Mouse (Mus musculus) forebrain, postnatal 0 days (tissue): ENCODE results near the gene Uqcrq. TPM values are rescaled to one million over a fixed set of nuclear protein-coding genes. Genes with fewer than 3 reads are reported as not detected.

ENCODE experiments used
- ATAC-seq: fragments of 200-750 bp; cut with Nextera tagmentation; 2 replicates; pipeline ENCODE4 v1.8.0; 2017; ENCODE audit warnings: mild to moderate bottlenecking, moderate library complexity
- DNase-seq: peaks from one replicate; pipeline ENCODE4 v3.0.0-alpha.2; 2015
- H3K27ac ChIP-seq: fragments of 300-500 bp; sonication (generic); 2 replicates; pipeline ENCODE4 v1.5.1; 2014; ENCODE audit warnings: low read depth, mild to moderate bottlenecking, antibody characterized with exemption, low read length, moderate library complexity, mixed read lengths
- H3K27me3 ChIP-seq: fragments of 300-500 bp; sonication (generic); 2 replicates; pipeline ENCODE4 v1.6.1; 2014; ENCODE audit warnings: mild to moderate bottlenecking, low read length, mixed read lengths; ENCODE audit not compliant: insufficient read depth
- H3K36me3 ChIP-seq: fragments of 300-500 bp; sonication (generic); 2 replicates; pipeline ENCODE4 v1.6.1; 2014; ENCODE audit warnings: mild to moderate bottlenecking, moderate library complexity; ENCODE audit not compliant: insufficient read depth
- H3K4me1 ChIP-seq: fragments of 300-500 bp; sonication (generic); 2 replicates; pipeline ENCODE4 v1.6.1; 2014; ENCODE audit warnings: antibody characterized with exemption; ENCODE audit not compliant: insufficient read depth
- H3K4me2 ChIP-seq: fragments of 300-500 bp; sonication (generic); 2 replicates; pipeline ENCODE4 v1.6.1; 2014; ENCODE audit warnings: low read depth, mild to moderate bottlenecking, moderate library complexity
- H3K4me3 ChIP-seq: fragments of 300-500 bp; sonication (generic); 2 replicates; pipeline ENCODE4 v1.5.1; 2014; ENCODE audit warnings: low read depth, low read length, mixed read lengths
- H3K9ac ChIP-seq: fragments of 300-500 bp; sonication (generic); 2 replicates; pipeline ENCODE4 v1.6.1; 2014; ENCODE audit warnings: mild to moderate bottlenecking
- H3K9me3 ChIP-seq: fragments of 300-500 bp; sonication (generic); 2 replicates; pipeline ENCODE4 v1.6.1; 2016; ENCODE audit warnings: low read length
- CTCF ChIP-seq: sonication (generic); IDR thresholded peaks from 2 replicates; pipeline ENCODE4 v1.5.1; 2016; ENCODE audit warnings: antibody characterized with exemption, control low read depth, low read depth
- WGBS: fragments of 180-500 bp; shearing (Covaris S2); extraction: QIAGEN DNeasy Blood & Tissue Kit; methylation state at CpG from one replicate; pipeline ENCODE4 v1.1.7; 2014; 5-methylcytosine and 5-hydroxymethylcytosine counted together
- polyA plus RNA-seq: library from polyadenylated mRNA; unstranded; fragments of >200 nt; fragmentation: Nextera tagmentation; extraction: Ambion mirVana; gene quantifications from 2 replicates; pipeline ENCODE4 v1.2.1, GENCODE M21; 2015
- total RNA-seq: library from RNA; depleted of rRNA; stranded (reverse); fragments of >200 nt; gene quantifications from 2 replicates; pipeline ENCODE4 v1.2.3, GENCODE M21; 2014

Gene Uqcrq
- total and polyA plus RNA-seq, 2 experiments from 2014 or later, result 20.6 to 822 TPM

GRCm38 (mm10) chr11:53472709-53473108 is 42.1 kb upstream of the Uqcrq start:
- Histone ChIP-seq H3K4me1 (peaks cover 22% of the 10 kb centered on the region), H3K27me3 (no peaks in the 10 kb centered on the region), H3K36me3 (no peaks in the 10 kb centered on the region), H3K27ac (no peak overlapping the region), H3K4me2 (no peak overlapping the region), H3K4me3 (no peak overlapping the region), H3K9me3 (no peaks in the 10 kb centered on the region), H3K9ac (no peak overlapping the region)
- no peak for DNase-seq
- ATAC-seq, result no peak
- peak; percentile 28; the same call in 1 of the 2 replicates for TF ChIP-seq CTCF
- 78% methylated on average over 3 of the region's 3 CpGs for WGBS

- peak within 1 kb of the TSS; percentile 80 for H3K27ac ChIP-seq
- peak; percentile 91 for TF ChIP-seq CTCF
- peak within 1 kb of the TSS; percentile 52 for H3K4me2 ChIP-seq
- peaks cover 6% of the 10 kb centered on the region; the same call in 1 of the 2 replicates for H3K27me3 ChIP-seq
- no peaks in the 10 kb centered on the region for H3K36me3 ChIP-seq
- H3K4me3 ChIP-seq, result peak within 1 kb of the TSS; percentile 21
- WGBS, result under 1% methylated on average over 29 of the region's 29 CpGs
- ATAC-seq, result peak; percentile 89
- H3K4me1 ChIP-seq, result peaks cover 15% of the 10 kb centered on the region
- H3K9me3 ChIP-seq, result no peaks in the 10 kb centered on the region
- DNase-seq, result peak; percentile 95
- peak within 1 kb of the TSS; percentile 44; the same call in 1 of the 2 replicates for H3K9ac ChIP-seq
Observed at GRCm38 (mm10) chr11:53469968-53470695, 39.5 kb upstream of the Uqcrq start, which contains the start of gene Gm9837. Gene Gm9837, minus strand, starts transcription at chr11:53470479.

- TF ChIP-seq CTCF, result no peak
- ATAC-seq (0 out of 2 replicates have a peak, but pooled peaks have one; percentile 5), DNase-seq (no peak)
- Histone ChIP-seq H3K4me1 (peaks cover 15% of the 10 kb centered on the region), H3K9ac (0 out of 2 replicates have a peak overlapping the region, but pooled peaks have one; percentile 44), H3K4me2 (peak overlapping the region; percentile 52), H3K27me3 (peaks cover 13% of the 10 kb centered on the region), H3K4me3 (no peak overlapping the region), H3K27ac (peak overlapping the region; percentile 1; the same call in 1 of the 2 replicates), H3K36me3 (no peaks in the 10 kb centered on the region), H3K9me3 (no peaks in the 10 kb centered on the region)
- 15% methylated on average over 16 of the region's 16 CpGs for WGBS
Observed at GRCm38 (mm10) chr11:53469294-53469967, 38.8 kb upstream of the Uqcrq start.

- peak; percentile 89 for TF ChIP-seq CTCF
- 8% methylated on average over 40 of the region's 40 CpGs for WGBS
- peak overlapping the region; percentile 68 for H3K4me2 ChIP-seq
- H3K9ac ChIP-seq, result peak overlapping the region; percentile 56
- peak overlapping the region; percentile 37 for H3K4me3 ChIP-seq
- H3K36me3 ChIP-seq, result no peaks in the 10 kb centered on the region
- peak; percentile 91 for DNase-seq
- peaks cover 15% of the 10 kb centered on the region for H3K4me1 ChIP-seq
- peaks cover 31% of the 10 kb centered on the region for H3K27me3 ChIP-seq
- ATAC-seq, result peak; percentile 76
- no peak overlapping the region for H3K27ac ChIP-seq
- H3K9me3 ChIP-seq, result no peaks in the 10 kb centered on the region
Observed at GRCm38 (mm10) chr11:53466231-53466971, 35.8 kb upstream of the Uqcrq start.

- ATAC-seq, result no peak
- peaks cover 31% of the 10 kb centered on the region for H3K27me3 ChIP-seq
Observed at GRCm38 (mm10) chr11:53463551-53464424, 33.2 kb upstream of the Uqcrq start.

GRCm38 (mm10) chr11:53461727-53462126 is 31.1 kb upstream of the Uqcrq start:
- Histone ChIP-seq H3K4me1 (peaks cover 6% of the 10 kb centered on the region), H3K27ac (no peak overlapping the region), H3K27me3 (peaks cover 39% of the 10 kb centered on the region), H3K9me3 (no peaks in the 10 kb centered on the region), H3K4me2 (no peak overlapping the region), H3K4me3 (no peak overlapping the region), H3K9ac (no peak overlapping the region), H3K36me3 (no peaks in the 10 kb centered on the region)
- TF ChIP-seq CTCF, result no peak
- 23% methylated on average over 5 of the region's 5 CpGs for WGBS
- no peak for DNase-seq
- no peak for ATAC-seq

More at GRCm38 (mm10) chr11:53463551-53464424, 33.2 kb upstream of the Uqcrq start:
- H3K27ac ChIP-seq, result no peak overlapping the region
- peak overlapping the region; percentile 32 for H3K4me3 ChIP-seq
- DNase-seq, result peak; percentile 43
- WGBS, result 8% methylated on average over 52 of the region's 55 CpGs
- H3K9me3 ChIP-seq, result no peaks in the 10 kb centered on the region
- no peaks in the 10 kb centered on the region for H3K36me3 ChIP-seq
- no peak for TF ChIP-seq CTCF
- H3K4me2 ChIP-seq, result peak overlapping the region; percentile 68
- peak overlapping the region; percentile 33; the same call in 1 of the 2 replicates for H3K9ac ChIP-seq
- H3K4me1 ChIP-seq, result peaks cover 3% of the 10 kb centered on the region; the same call in 1 of the 2 replicates
